Mouse (Mus musculus): ENCODE results near the gene Rangap1. TPM values are rescaled to one million over a fixed set of nuclear protein-coding genes. Genes with fewer than 3 reads are reported as not detected.
"Not testable (repeated sequence)": the region's sequence is repeated elsewhere in the genome, so short reads cannot be mapped to it uniquely, and the experiment has no call there.

Rangap1 gene
- polyA plus RNA-seq, 1 experiment from 2014 or later: 97.8 TPM

DNA sequence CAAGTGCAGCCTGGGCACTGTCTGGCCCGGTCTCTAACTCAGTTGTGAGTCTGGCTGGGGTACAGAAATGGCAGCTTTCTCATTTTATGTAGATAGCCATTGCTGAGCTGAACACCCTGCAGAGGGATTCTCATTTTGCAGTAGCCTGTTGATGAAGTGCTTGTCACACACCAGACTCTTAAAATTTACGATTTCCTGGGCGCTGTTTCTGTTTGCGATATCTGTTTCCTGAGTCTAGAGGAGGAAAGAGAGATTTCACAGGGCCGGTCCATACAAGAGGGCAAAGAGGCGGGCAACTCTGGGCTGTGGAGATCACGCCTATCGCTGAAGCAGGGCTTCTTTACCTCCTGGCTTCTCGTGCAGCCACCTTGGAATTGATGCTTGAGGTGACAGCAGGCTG, 20.3 kb upstream of the Rangap1 start:
- no peaks in the 10 kb centered on the region for H3K27me3 ChIP-seq (replicated peaks)
- H3K36me3 ChIP-seq: peaks cover 12% of the 10 kb centered on the region
- ATAC-seq (ENCODE audit: insufficient read depth, low FRiP score, low read depth): no peak
- no peak overlapping the region for H3K4me3 ChIP-seq (replicated peaks)
- no peak overlapping the region for H3K4me2 ChIP-seq
- H3K4me1 ChIP-seq: no peaks in the 10 kb centered on the region
- no peak overlapping the region for H3K9ac ChIP-seq
- 68% methylated on average over 9 of the region's 9 CpGs for WGBS
- no peaks in the 10 kb centered on the region for H3K9me3 ChIP-seq
- no peak overlapping the region for H3K27ac ChIP-seq

DNA sequence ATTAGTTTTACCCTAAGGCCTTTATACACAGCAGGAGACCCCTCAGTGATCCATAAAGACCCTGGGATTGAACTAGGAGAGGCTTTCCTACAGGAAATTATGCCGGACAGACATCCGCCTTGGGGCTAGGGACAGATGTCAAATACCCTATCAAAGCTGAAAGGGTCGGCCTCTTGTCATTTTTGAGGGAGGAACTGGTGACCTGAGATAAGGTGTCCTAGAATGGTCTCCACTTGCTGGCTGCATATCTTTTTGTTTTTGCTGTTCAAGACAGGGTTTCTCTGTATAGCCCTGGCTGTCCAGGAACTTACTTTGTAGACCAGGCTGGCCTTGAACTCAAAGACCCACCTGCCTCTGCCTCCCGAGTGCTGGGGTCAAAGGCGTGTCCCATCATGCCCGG, 19.2 kb upstream of the Rangap1 start:
- Histone ChIP-seq H3K36me3 (0 out of 2 replicates have a peak, but pooled peaks cover 6% of the 10 kb centered on the region), H3K9ac (no peak overlapping the region), H3K4me2 (no peak overlapping the region), H3K9me3 (no peaks in the 10 kb centered on the region), H3K4me3 (replicated peaks) (no peak overlapping the region), H3K27ac (no peak overlapping the region), H3K27me3 (replicated peaks) (no peaks in the 10 kb centered on the region), H3K4me1 (0 out of 2 replicates have a peak, but pooled peaks cover 3% of the 10 kb centered on the region)
- 82% methylated on average over 6 of the region's 6 CpGs for WGBS
- ATAC-seq (ENCODE audit: insufficient read depth, low FRiP score, low read depth): no peak

DNA sequence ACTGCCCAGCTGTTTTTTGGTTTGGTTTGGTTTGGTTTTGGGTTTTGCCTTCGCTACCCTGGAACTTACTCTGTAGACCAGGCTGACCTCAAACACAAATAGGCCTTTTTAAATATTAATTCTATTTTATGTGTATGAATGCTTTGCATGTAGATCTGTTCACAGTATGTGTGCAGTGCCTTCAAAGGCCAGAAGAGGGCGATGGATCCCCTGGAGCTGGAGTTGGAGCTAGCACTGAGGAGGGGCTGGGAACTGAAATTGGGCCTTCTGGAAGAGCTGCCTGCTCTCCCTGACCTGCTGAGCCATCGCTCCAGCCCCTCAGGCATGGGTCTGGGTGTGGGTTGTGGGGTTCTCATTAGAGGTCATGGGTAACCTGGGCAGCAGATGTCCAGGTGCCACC, 16.6 kb upstream of the Rangap1 start:
- no peak overlapping the region for H3K4me2 ChIP-seq
- no peaks in the 10 kb centered on the region for H3K9me3 ChIP-seq
- no peak for ATAC-seq (ENCODE audit: insufficient read depth, low FRiP score, low read depth)
- 0 out of 2 replicates have a peak, but pooled peaks cover 3% of the 10 kb centered on the region for H3K4me1 ChIP-seq
- H3K27me3 ChIP-seq (replicated peaks): no peaks in the 10 kb centered on the region
- no peak overlapping the region for H3K27ac ChIP-seq
- no peak overlapping the region for H3K4me3 ChIP-seq (replicated peaks)
- no peaks in the 10 kb centered on the region for H3K36me3 ChIP-seq
- WGBS: 91% methylated on average over 3 of the region's 3 CpGs
- H3K9ac ChIP-seq: no peak overlapping the region

DNA sequence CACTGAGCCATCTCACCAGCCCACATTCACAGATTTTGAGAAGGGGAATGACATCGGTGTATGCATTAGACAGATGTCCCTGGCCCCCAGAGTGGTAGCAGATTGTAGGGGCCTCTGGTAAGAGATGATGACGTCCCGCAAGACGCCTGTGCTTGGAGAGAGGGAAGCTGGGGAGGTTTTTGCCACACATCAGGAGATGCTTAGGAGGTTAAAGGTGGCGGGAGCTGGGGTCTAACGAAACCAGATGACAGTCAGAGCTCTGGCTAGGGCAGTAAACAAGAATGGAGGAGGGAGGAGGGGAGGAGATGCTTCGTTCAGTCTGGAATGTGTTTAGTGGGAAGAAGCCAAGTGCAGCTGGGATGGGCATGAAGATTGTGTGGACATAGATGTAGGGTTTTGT, 16.1 kb upstream of the Rangap1 start:
- Histone ChIP-seq H3K4me2 (no peak overlapping the region), H3K9me3 (no peaks in the 10 kb centered on the region), H3K36me3 (no peaks in the 10 kb centered on the region), H3K4me3 (replicated peaks) (no peak overlapping the region), H3K27me3 (replicated peaks) (no peaks in the 10 kb centered on the region), H3K9ac (no peak overlapping the region), H3K27ac (no peak overlapping the region), H3K4me1 (0 out of 2 replicates have a peak, but pooled peaks cover 3% of the 10 kb centered on the region)
- no peak for ATAC-seq (ENCODE audit: insufficient read depth, low FRiP score, low read depth)
- 93% methylated on average over 7 of the region's 7 CpGs for WGBS

DNA sequence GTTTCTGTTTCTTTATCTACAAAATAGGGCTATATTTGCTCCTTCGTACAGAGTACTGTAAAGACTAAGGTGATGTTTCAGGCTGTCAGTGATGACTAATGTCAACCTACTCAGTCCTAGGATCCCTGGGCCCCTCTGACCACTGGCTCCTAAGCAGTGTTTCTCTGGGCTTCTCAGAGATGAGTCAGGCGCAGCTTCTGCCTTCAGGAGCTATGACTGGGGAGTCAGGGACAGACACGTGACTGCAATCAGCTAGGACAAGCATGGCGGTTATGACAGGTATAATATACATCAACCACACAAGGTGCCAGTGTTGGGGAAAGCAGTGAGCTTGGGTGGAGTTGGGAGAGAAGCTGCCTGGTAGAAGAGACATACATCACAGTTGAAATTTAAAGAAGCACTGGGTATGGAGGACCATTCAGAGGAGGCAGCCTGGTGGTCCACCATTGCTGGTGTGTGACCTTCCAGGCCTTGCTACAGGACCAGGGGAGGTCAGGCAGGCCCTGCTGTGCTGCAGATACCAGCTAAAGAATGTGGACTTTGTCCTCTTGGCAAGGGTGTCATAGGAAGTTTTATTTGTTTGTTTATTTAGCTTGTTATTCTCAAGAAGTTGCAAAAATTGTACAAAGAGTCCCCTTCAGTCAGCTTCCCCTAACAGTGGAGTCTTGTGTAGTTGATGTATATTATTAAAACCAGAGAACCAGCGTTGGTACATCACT, 15.2 kb upstream of the Rangap1 start:
- Histone ChIP-seq H3K4me3 (replicated peaks) (no peak overlapping the region), H3K36me3 (no peaks in the 10 kb centered on the region), H3K27me3 (replicated peaks) (no peaks in the 10 kb centered on the region), H3K4me2 (no peak overlapping the region), H3K27ac (no peak overlapping the region), H3K4me1 (0 out of 2 replicates have a peak, but pooled peaks cover 3% of the 10 kb centered on the region), H3K9ac (no peak overlapping the region), H3K9me3 (no peaks in the 10 kb centered on the region)
- WGBS: 86% methylated on average over 5 of the region's 5 CpGs
- ATAC-seq (ENCODE audit: insufficient read depth, low FRiP score, low read depth): no peak

DNA sequence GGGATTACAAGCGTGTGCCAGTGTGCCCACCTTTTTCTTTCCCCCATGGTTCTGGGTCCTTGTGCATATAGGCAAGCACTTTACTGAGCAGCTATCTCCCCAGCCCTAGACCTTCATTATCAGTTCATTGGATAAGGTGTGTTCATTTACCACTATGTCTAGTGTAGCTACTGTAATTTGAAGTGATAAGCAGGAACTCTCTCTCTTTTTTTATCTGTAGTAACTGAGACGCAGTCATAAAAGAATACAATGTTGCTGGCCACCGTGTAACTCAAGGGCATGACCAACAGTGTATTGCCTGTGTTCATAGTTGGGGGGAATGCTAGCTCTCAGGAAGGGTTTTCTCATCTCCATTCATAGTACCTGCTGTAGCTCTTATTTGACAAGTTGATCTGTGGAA, 14.2 kb upstream of the Rangap1 start:
- whole genome bisulfite sequencing: 81% methylated on average over 3 of the region's 3 CpGs
- Histone ChIP-seq H3K27me3 (replicated peaks) (no peaks in the 10 kb centered on the region), H3K9ac (no peak overlapping the region), H3K4me2 (no peak overlapping the region), H3K9me3 (no peaks in the 10 kb centered on the region), H3K27ac (no peak overlapping the region), H3K4me1 (0 out of 2 replicates have a peak, but pooled peaks cover 3% of the 10 kb centered on the region), H3K4me3 (replicated peaks) (no peak overlapping the region), H3K36me3 (no peaks in the 10 kb centered on the region)
- no peak for ATAC-seq (ENCODE audit: insufficient read depth, low FRiP score, low read depth)

DNA sequence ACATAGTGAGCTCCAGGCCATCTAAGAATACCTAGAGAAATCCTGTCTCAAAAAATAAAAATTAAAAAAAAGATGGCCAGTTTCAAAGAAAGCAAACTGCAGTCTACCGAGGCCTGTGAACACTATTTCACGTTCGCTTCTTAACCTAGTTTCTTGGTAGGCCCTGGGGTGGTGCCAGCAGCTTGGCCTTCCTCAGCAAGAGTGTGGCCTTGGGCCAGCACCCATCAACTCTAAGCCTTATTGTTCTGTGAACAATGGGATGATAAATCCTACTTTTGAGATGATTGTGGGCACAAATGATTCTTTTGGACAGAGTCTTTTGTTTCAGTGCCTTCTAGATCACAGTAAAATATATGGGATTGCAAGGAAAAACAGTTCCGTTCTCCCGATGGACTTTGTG, 13.4 kb upstream of the Rangap1 start:
- no peak overlapping the region for H3K27ac ChIP-seq
- no peak overlapping the region for H3K9ac ChIP-seq
- H3K9me3 ChIP-seq: no peaks in the 10 kb centered on the region
- no peaks in the 10 kb centered on the region for H3K27me3 ChIP-seq (replicated peaks)
- H3K4me2 ChIP-seq: no peak overlapping the region
- 88% methylated on average over 5 of the region's 5 CpGs for WGBS
- 0 out of 2 replicates have a peak, but pooled peaks cover 3% of the 10 kb centered on the region for H3K4me1 ChIP-seq
- H3K4me3 ChIP-seq (replicated peaks): no peak overlapping the region
- 0 out of 2 replicates have a peak, but pooled peaks cover 5% of the 10 kb centered on the region for H3K36me3 ChIP-seq
- no peak for ATAC-seq (ENCODE audit: insufficient read depth, low FRiP score, low read depth)

DNA sequence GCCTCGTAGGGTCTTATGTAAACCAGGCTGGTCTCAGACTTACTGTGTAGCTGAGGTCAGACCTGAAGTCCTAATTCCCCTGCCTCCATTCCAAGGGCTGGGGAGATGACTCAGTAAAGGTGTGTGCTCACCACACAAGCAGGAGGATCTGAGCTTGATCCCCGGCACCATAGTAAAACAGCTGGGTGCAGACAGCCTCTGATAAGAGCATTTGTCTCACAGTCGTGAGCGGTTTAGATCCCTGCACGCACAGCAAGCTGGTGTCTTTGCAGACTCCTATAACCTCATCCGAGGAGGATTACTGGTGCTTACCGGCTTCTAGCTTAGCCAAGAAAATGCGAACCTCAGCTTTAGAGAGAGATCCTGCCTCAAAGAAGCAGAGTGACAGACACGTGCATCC, 8.3 kb upstream of the Rangap1 start:
- H3K9me3 ChIP-seq: no peaks in the 10 kb centered on the region
- H3K4me1 ChIP-seq: no peaks in the 10 kb centered on the region
- H3K4me3 ChIP-seq (replicated peaks): no peak overlapping the region
- no peak overlapping the region for H3K4me2 ChIP-seq
- ATAC-seq (ENCODE audit: insufficient read depth, low FRiP score, low read depth): no peak
- H3K27ac ChIP-seq: no peak overlapping the region
- H3K36me3 ChIP-seq: 0 out of 2 replicates have a peak, but pooled peaks cover 6% of the 10 kb centered on the region
- H3K9ac ChIP-seq: no peak overlapping the region
- H3K27me3 ChIP-seq (replicated peaks): no peaks in the 10 kb centered on the region
- WGBS: 90% methylated on average over 9 of the region's 9 CpGs

DNA sequence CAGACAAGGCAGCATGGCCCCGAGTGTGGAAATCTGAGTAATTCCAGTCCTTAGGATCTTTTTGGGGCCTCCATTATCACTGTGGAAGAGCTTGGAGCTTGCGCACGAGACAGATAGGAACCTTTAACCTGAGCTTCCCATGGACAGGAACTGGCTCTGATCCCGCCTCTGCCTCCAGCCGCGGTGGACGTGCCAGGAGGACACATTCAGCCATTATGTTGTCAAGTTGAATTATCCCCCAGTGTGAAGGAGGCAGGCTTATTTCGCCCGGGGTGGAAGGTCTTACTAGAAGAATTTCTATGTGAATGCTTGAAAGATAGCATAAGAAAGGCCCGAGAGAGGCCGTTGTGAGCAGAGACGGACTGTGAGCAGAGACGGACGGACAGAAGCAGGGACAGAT, 4.4 kb upstream of the Rangap1 start:
- Histone ChIP-seq H3K9ac (no peak overlapping the region), H3K36me3 (0 out of 2 replicates have a peak, but pooled peaks cover 6% of the 10 kb centered on the region), H3K4me1 (0 out of 2 replicates have a peak, but pooled peaks cover 5% of the 10 kb centered on the region), H3K9me3 (no peaks in the 10 kb centered on the region), H3K27ac (no peak overlapping the region), H3K4me3 (replicated peaks) (no peak overlapping the region), H3K4me2 (no peak overlapping the region), H3K27me3 (replicated peaks) (no peaks in the 10 kb centered on the region)
- WGBS: 53% methylated on average over 14 of the region's 14 CpGs
- ATAC-seq (ENCODE audit: insufficient read depth, low FRiP score, low read depth): no peak

DNA sequence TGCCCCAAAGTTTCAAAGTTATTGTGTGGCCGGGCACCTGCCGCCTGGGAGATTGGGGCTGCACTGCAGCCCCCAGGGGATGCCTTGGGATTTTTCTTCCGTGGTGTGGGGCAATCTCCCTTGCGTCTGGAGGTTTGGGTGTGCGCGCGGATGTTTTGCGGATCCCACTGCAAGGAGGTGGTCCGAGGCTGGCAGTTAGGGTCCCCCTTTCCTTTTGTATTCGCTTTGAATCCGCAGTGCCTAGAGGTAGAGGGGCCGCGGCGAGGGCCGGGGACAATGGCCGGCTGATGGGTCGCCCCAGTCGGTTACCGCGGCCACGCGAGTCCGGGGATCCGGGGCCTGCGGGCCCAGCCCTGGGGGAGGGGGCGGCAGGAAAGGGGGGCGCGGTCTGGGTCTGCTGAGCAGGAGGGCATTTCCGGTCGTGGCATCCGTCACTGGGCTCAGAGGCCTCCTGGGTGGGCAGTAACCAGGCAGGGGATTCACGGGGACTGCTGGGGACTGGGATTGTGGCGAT, 328 bp upstream of the Rangap1 start:
- Histone ChIP-seq H3K9ac (peak overlapping the region; percentile 93), H3K36me3 (no peaks in the 10 kb centered on the region), H3K27ac (peak overlapping the region; percentile 91), H3K4me1 (0 out of 2 replicates have a peak, but pooled peaks cover 5% of the 10 kb centered on the region), H3K4me2 (peak overlapping the region; percentile 74), H3K9me3 (no peaks in the 10 kb centered on the region), H3K27me3 (replicated peaks) (no peaks in the 10 kb centered on the region), H3K4me3 (replicated peaks) (peak overlapping the region; percentile 90)
- WGBS: 0% methylated on average over 31 of the region's 33 CpGs
- peak; percentile 67; the same call in 1 of the 2 replicates for ATAC-seq (ENCODE audit: insufficient read depth, low FRiP score, low read depth)

DNA sequence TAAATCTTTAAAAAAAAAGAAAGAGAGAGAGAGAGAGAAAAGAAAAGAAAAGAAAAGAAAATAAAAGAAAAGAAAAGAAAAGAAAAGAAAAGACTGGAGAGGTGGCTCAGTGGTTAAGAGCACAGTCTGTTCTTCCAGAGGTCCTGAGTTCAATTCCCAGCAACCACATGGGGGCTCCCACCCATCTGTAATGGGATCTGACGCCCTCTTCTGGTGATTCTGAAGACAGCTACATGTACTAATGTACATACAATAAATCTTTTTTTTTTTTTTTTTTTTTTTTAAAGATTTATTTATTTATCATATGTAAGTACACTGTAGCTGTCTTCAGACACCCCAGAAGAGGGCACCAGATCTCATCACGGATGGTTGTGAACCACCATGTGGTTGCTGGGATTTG, 3.0 kb downstream of the Rangap1 start:
- WGBS: 28% methylated on average over 2 of the region's 2 CpGs

DNA sequence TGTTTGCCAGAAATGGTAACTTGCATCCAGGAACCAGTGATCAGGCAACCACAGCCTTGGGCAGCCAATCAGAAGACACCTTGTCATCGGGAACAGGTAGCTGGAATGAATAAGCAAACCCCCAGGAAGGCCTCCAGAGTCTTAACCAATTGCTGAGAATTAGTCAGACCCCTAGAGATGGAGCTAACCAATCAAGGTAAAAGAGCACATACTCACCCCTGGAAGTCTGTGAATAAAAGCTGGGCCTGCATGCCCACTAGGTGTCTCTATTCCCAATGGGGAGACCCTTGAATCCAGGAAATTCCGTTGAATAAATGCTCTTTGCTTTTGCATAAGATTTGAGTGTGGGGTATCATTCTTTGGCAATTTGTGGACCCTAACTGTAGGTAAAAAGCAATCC, 5.4 kb downstream of the Rangap1 start:
- Histone ChIP-seq H3K9ac (no peak overlapping the region), H3K4me3 (replicated peaks) (no peak overlapping the region), H3K27ac (no peak overlapping the region), H3K4me2 (no peak overlapping the region), H3K9me3 (no peaks in the 10 kb centered on the region), H3K27me3 (replicated peaks) (no peaks in the 10 kb centered on the region), H3K4me1 (no peaks in the 10 kb centered on the region), H3K36me3 (no peaks in the 10 kb centered on the region)
- 9% methylated on average over 2 of the region's 2 CpGs for WGBS
- peak; percentile 33; the same call in 1 of the 2 replicates for ATAC-seq (ENCODE audit: insufficient read depth, low FRiP score, low read depth)

More for the DNA sequence above, 3.0 kb downstream of the Rangap1 start:
- H3K27me3 ChIP-seq (replicated peaks); H3K36me3 ChIP-seq; H3K27ac ChIP-seq; H3K4me2 ChIP-seq; H3K4me1 ChIP-seq; H3K9ac ChIP-seq; ATAC-seq (ENCODE audit: insufficient read depth, low FRiP score, low read depth); H3K9me3 ChIP-seq; H3K4me3 ChIP-seq (replicated peaks): not testable (repeated sequence)
